In genomic region chr11:104195382-104195781, GRCm38 (mm10) we compare ENCODE assay signal across 19 mouse cellular contexts. TPM values are rescaled to one million over a fixed set of nuclear protein-coding genes. Genes with fewer than 3 reads are reported as not detected.
DNase-seq lines count a peak whose midpoint lies in the region; ATAC-seq and TF ChIP-seq lines count a peak whose summit lies in the region.
"Had no signal": no experiment of that assay in that cellular context is flagged by ENCODE, and none has a peak within 500 bp of the region (broad histone marks: within the 10 kb centered on the region; RNA-seq: fewer than 3 reads in every experiment).

No protein-coding gene starts in this region.

- no peaks in the 10 kb centered on the region for H3K9me3 ChIP-seq in forebrain, embryonic 13.5 days (replicated peaks)
- no peaks in the 10 kb centered on the region for H3K9me3 ChIP-seq in forebrain, embryonic 12.5 days
- H3K9me3 ChIP-seq in midbrain, embryonic 14.5 days (ENCODE audit: control insufficient read depth, low read length): no peaks in the 10 kb centered on the region
- no peaks in the 10 kb centered on the region for H3K9me3 ChIP-seq in neural tube, embryonic 15.5 days (replicated peaks)
- H3K9me3 ChIP-seq: heart, embryonic 15.5 days; limb, embryonic 15.5 days; liver, embryonic 15.5 days; stomach, embryonic 15.5 days had no signal

- H3K4me2 ChIP-seq in forebrain, embryonic 13.5 days: peak overlapping the region; percentile 24; the same call in 1 of the 2 replicates
- H3K4me2 ChIP-seq in forebrain, embryonic 12.5 days: no peak overlapping the region
- peak overlapping the region; percentile 21; the same call in 1 of the 2 replicates for H3K4me2 ChIP-seq in midbrain, embryonic 14.5 days (ENCODE audit: low read length)
- H3K4me2 ChIP-seq in neural tube, embryonic 15.5 days: peak overlapping the region; percentile 43
- H3K4me2 ChIP-seq: heart, embryonic 15.5 days; limb, embryonic 15.5 days; liver, embryonic 15.5 days; stomach, embryonic 15.5 days had no signal

- no peak for DNase-seq in testis, postnatal 10 days (ENCODE audit: low spot score)
- DNase-seq in midbrain, embryonic 14.5 days: no peak
- DNase-seq in spleen, adult 18-20 months: no peak
- DNase-seq in kidney, postnatal 25 days: no peak
- DNase-seq: gastrocnemius, postnatal 25 days had no signal

- no peaks in the 10 kb centered on the region for H3K4me1 ChIP-seq in forebrain, embryonic 13.5 days
- H3K4me1 ChIP-seq in forebrain, embryonic 12.5 days: no peaks in the 10 kb centered on the region
- no peaks in the 10 kb centered on the region for H3K4me1 ChIP-seq in testis, adult 2 months (ENCODE audit: control insufficient read depth, insufficient read depth, low read length)
- no peaks in the 10 kb centered on the region for H3K4me1 ChIP-seq in midbrain, embryonic 14.5 days (ENCODE audit: control insufficient read depth, insufficient read depth, low read length)
- H3K4me1 ChIP-seq in neural tube, embryonic 15.5 days: no peaks in the 10 kb centered on the region
- H3K4me1 ChIP-seq: heart, embryonic 15.5 days; limb, embryonic 15.5 days; liver, embryonic 15.5 days; stomach, embryonic 15.5 days had no signal

- TF ChIP-seq CTCF in testis, adult 2 months (IDR thresholded peaks at IDR 0.05; ENCODE audit: control insufficient read depth, insufficient read depth, insufficient replicate concordance, low read depth, low read length): no peak

- peak; percentile 16; the same call in 1 of the 2 replicates for ATAC-seq in forebrain, embryonic 13.5 days
- no peak for ATAC-seq in forebrain, embryonic 12.5 days (ENCODE audit: low FRiP score)
- no peak for ATAC-seq in midbrain, embryonic 14.5 days (ENCODE audit: low FRiP score, low TSS enrichment)
- ATAC-seq in neural tube, embryonic 15.5 days (ENCODE audit: low FRiP score): no peak

- no peak for TF ChIP-seq POLR2A in testis, adult 2 months (IDR thresholded peaks at IDR 0.05; ENCODE audit: control insufficient read depth, low read depth, low read length)

- H3K4me3 ChIP-seq in forebrain, embryonic 13.5 days: no peak overlapping the region
- H3K4me3 ChIP-seq in forebrain, embryonic 12.5 days (replicated peaks): no peak overlapping the region
- H3K4me3 ChIP-seq in testis, adult 2 months (ENCODE audit: control insufficient read depth, low read depth, low read length): peak overlapping the region; percentile 5
- H3K4me3 ChIP-seq in midbrain, embryonic 14.5 days (replicated peaks; ENCODE audit: low read depth, low read length): no peak overlapping the region
- H3K4me3 ChIP-seq in neural tube, embryonic 15.5 days (replicated peaks): no peak overlapping the region
- H3K4me3 ChIP-seq: heart, embryonic 15.5 days; limb, embryonic 15.5 days; liver, embryonic 15.5 days; stomach, embryonic 15.5 days had no signal

- H3K27me3 ChIP-seq in forebrain, embryonic 13.5 days: peaks cover 21% of the 10 kb centered on the region
- H3K27me3 ChIP-seq in forebrain, embryonic 12.5 days: peaks cover 24% of the 10 kb centered on the region; the same call in 1 of the 2 replicates
- H3K27me3 ChIP-seq in testis, adult 2 months (ENCODE audit: control insufficient read depth, insufficient read depth, low read length): no peaks in the 10 kb centered on the region
- H3K27me3 ChIP-seq in midbrain, embryonic 14.5 days (ENCODE audit: control insufficient read depth, insufficient read depth, low read length): no peaks in the 10 kb centered on the region
- peaks cover 23% of the 10 kb centered on the region for H3K27me3 ChIP-seq in neural tube, embryonic 15.5 days (replicated peaks)

- no peak overlapping the region for H3K9ac ChIP-seq in forebrain, embryonic 13.5 days
- no peak overlapping the region for H3K9ac ChIP-seq in forebrain, embryonic 12.5 days
- no peak overlapping the region for H3K9ac ChIP-seq in midbrain, embryonic 14.5 days (replicated peaks; ENCODE audit: low read length)
- no peak overlapping the region for H3K9ac ChIP-seq in neural tube, embryonic 15.5 days (replicated peaks)
- H3K9ac ChIP-seq: heart, embryonic 15.5 days; limb, embryonic 15.5 days; liver, embryonic 15.5 days; stomach, embryonic 15.5 days had no signal

- no peak overlapping the region for H3K27ac ChIP-seq in forebrain, embryonic 13.5 days
- no peak overlapping the region for H3K27ac ChIP-seq in forebrain, embryonic 12.5 days
- H3K27ac ChIP-seq in testis, adult 2 months (ENCODE audit: control insufficient read depth, insufficient read depth, low read depth, low read length): no peak overlapping the region
- H3K27ac ChIP-seq in midbrain, embryonic 14.5 days (replicated peaks; ENCODE audit: low read depth, low read length): no peak overlapping the region
- no peak overlapping the region for H3K27ac ChIP-seq in neural tube, embryonic 15.5 days (replicated peaks)
- H3K27ac ChIP-seq: heart, embryonic 15.5 days; limb, embryonic 15.5 days; liver, embryonic 15.5 days; macrophage; stomach, embryonic 15.5 days had no signal

- WGBS in forebrain, embryonic 13.5 days: 83% methylated on average over 11 of the region's 11 CpGs
- WGBS in forebrain, embryonic 12.5 days: 79% methylated on average over 11 of the region's 11 CpGs
- WGBS in midbrain, embryonic 14.5 days: 76% methylated on average over 11 of the region's 11 CpGs
- 77% methylated on average over 11 of the region's 11 CpGs for WGBS in neural tube, embryonic 15.5 days

- H3K36me3 ChIP-seq in forebrain, embryonic 13.5 days (ENCODE audit: poor library complexity, severe bottlenecking): no peaks in the 10 kb centered on the region
- no peaks in the 10 kb centered on the region for H3K36me3 ChIP-seq in forebrain, embryonic 12.5 days (replicated peaks)
- H3K36me3 ChIP-seq in testis, adult 2 months (ENCODE audit: control insufficient read depth, insufficient read depth, low read length): no peaks in the 10 kb centered on the region
- no peaks in the 10 kb centered on the region for H3K36me3 ChIP-seq in midbrain, embryonic 14.5 days (ENCODE audit: control insufficient read depth, insufficient read depth, low read length)
- H3K36me3 ChIP-seq in neural tube, embryonic 15.5 days: no peaks in the 10 kb centered on the region
- H3K36me3 ChIP-seq: heart, embryonic 15.5 days; limb, embryonic 15.5 days; liver, embryonic 15.5 days; stomach, embryonic 15.5 days had no signal

RNA-seq across cellular contexts. Expression of gene Sppl2c, which starts 9.3 kb away (rescaled TPM):
- polyA plus RNA-seq in forebrain, embryonic 13.5 days (2015; fragmentation: Nextera tagmentation; extraction: Ambion mirVana): not detected in 2 replicates
- polyA plus RNA-seq in forebrain, embryonic 12.5 days (2016; fragmentation: Nextera tagmentation; extraction: Ambion mirVana): not detected in 2 replicates
- 747 and 763 TPM in 2 replicates for polyA plus RNA-seq in testis, adult 2 months (2012; rRNA removed)
- polyA plus RNA-seq in midbrain, embryonic 14.5 days (2014; fragmentation: Nextera tagmentation; extraction: Ambion mirVana): not detected in 2 replicates
- polyA plus RNA-seq in neural tube, embryonic 15.5 days (2015; fragmentation: Nextera tagmentation; extraction: Ambion mirVana): not detected in 2 replicates
- polyA plus RNA-seq: cortical plate, adult 2 months; embryonic facial prominence, embryonic 11.5 days; heart, embryonic 15.5 days; intestine, postnatal 0 days; kidney, embryonic 16.5 days; limb, embryonic 15.5 days; liver, embryonic 15.5 days; lung, embryonic 16.5 days; macrophage; stomach, embryonic 15.5 days had no signal

RNA-seq across cellular contexts. Expression of gene Mapt, which starts 35.8 kb away (rescaled TPM):
- polyA plus RNA-seq in forebrain, embryonic 13.5 days (2015; fragmentation: Nextera tagmentation; extraction: Ambion mirVana): 277 and 315 TPM in 2 replicates
- 115 and 134 TPM in 2 replicates for polyA plus RNA-seq in forebrain, embryonic 12.5 days (2016; fragmentation: Nextera tagmentation; extraction: Ambion mirVana)
- 0.94 and 1.2 TPM in 2 replicates for polyA plus RNA-seq in testis, adult 2 months (2012; rRNA removed)
- 836 and 875 TPM in 2 replicates for polyA plus RNA-seq in midbrain, embryonic 14.5 days (2014; fragmentation: Nextera tagmentation; extraction: Ambion mirVana)
- 880 and 1,075 TPM in 2 replicates for polyA plus RNA-seq in neural tube, embryonic 15.5 days (2015; fragmentation: Nextera tagmentation; extraction: Ambion mirVana)
- polyA plus RNA-seq: macrophage had no signal

Comparison
In these comparisons a context has a peak if more than half of its experiments do, and no peak if none do; other contexts are left out.
1. RNA of gene Sppl2c, which starts 9.3 kb away (polyA plus RNA-seq): 747 to 763 TPM in testis, adult 2 months; not detected in forebrain, embryonic 13.5 days, not detected in forebrain, embryonic 12.5 days, not detected in midbrain, embryonic 14.5 days and not detected in neural tube, embryonic 15.5 days; every median in the first group is over 100 times any median in the second.
2. RNA of gene Mapt, which starts 35.8 kb away (polyA plus RNA-seq): 880 to 1,075 TPM in neural tube, embryonic 15.5 days, 836 to 875 TPM in midbrain, embryonic 14.5 days, 277 to 315 TPM in forebrain, embryonic 13.5 days and 115 to 134 TPM in forebrain, embryonic 12.5 days; 0.94 to 1.2 TPM in testis, adult 2 months; every median in the first group is over 10 times any median in the second.